In genomic region chr19:56425492-56425891, GRCm38 (mm10) we compare ENCODE assay signal across 12 mouse cellular contexts. TPM values are rescaled to one million over a fixed set of nuclear protein-coding genes. Genes with fewer than 3 reads are reported as not detected.
DNase-seq lines count a peak whose midpoint lies in the region; ATAC-seq lines count a peak whose summit lies in the region.
"Had no signal": no experiment of that assay in that cellular context is flagged by ENCODE, and none has a peak within 500 bp of the region (broad histone marks: within the 10 kb centered on the region; RNA-seq: fewer than 3 reads in every experiment).

No protein-coding gene starts in this region.

- no peaks in the 10 kb centered on the region for H3K36me3 ChIP-seq in forebrain, embryonic 15.5 days
- no peaks in the 10 kb centered on the region for H3K36me3 ChIP-seq in forebrain, embryonic 11.5 days (ENCODE audit: control insufficient read depth, insufficient read depth, low read length)
- no peaks in the 10 kb centered on the region for H3K36me3 ChIP-seq in midbrain, embryonic 11.5 days (ENCODE audit: control insufficient read depth, insufficient read depth, low read length)

- no peak for DNase-seq in forebrain, embryonic 11.5 days (ENCODE audit: low spot score)
- DNase-seq in adrenal gland, postnatal 14 days: peak; percentile 63
- peak; percentile 23 to 43 for DNase-seq in heart, postnatal 14 days
- DNase-seq in midbrain, embryonic 11.5 days (ENCODE audit: low spot score, missing footprints): peak; percentile 81
- DNase-seq in layer of hippocampus, adult 18-20 months (ENCODE audit: low spot score in 2 of 2): no peak
- no peak for DNase-seq in cerebellum, adult 8-10 months
- DNase-seq: cerebellum, adult 2 months had no signal

- ATAC-seq in forebrain, embryonic 15.5 days (replicated peaks): no peak
- no peak for ATAC-seq in forebrain, embryonic 11.5 days (replicated peaks; ENCODE audit: low FRiP score)
- ATAC-seq in midbrain, embryonic 11.5 days (ENCODE audit: low FRiP score): no peak
- ATAC-seq in erythroid progenitor cell, adult 5-6 weeks (replicated peaks; ENCODE audit: low FRiP score, poor library complexity, severe bottlenecking): no peak

- H3K4me2 ChIP-seq in forebrain, embryonic 15.5 days (replicated peaks): no peak overlapping the region
- no peak overlapping the region for H3K4me2 ChIP-seq in forebrain, embryonic 11.5 days (ENCODE audit: low read depth, low read length, severe bottlenecking)
- H3K4me2 ChIP-seq in midbrain, embryonic 11.5 days: no peak overlapping the region

- no peak overlapping the region for H3K9ac ChIP-seq in forebrain, embryonic 15.5 days (replicated peaks)
- H3K9ac ChIP-seq in forebrain, embryonic 11.5 days (ENCODE audit: low read length): no peak overlapping the region
- H3K9ac ChIP-seq in midbrain, embryonic 11.5 days (ENCODE audit: low read length): no peak overlapping the region

- H3K4me3 ChIP-seq in forebrain, embryonic 15.5 days: no peak overlapping the region
- no peak overlapping the region for H3K4me3 ChIP-seq in forebrain, embryonic 11.5 days (ENCODE audit: low read depth, low read length)
- H3K4me3 ChIP-seq in midbrain, embryonic 11.5 days (ENCODE audit: low read depth, low read length): no peak overlapping the region
- H3K4me3 ChIP-seq: erythroblast, embryonic 14.5 days had no signal

- WGBS in forebrain, embryonic 15.5 days: 59% methylated on average over 9 of the region's 9 CpGs
- 67% methylated on average over 9 of the region's 9 CpGs for WGBS in forebrain, embryonic 11.5 days
- 65% methylated on average over 9 of the region's 9 CpGs for WGBS in midbrain, embryonic 11.5 days

- H3K9me3 ChIP-seq in forebrain, embryonic 15.5 days: no peaks in the 10 kb centered on the region
- H3K9me3 ChIP-seq in forebrain, embryonic 11.5 days (ENCODE audit: control insufficient read depth, low read length): no peaks in the 10 kb centered on the region
- H3K9me3 ChIP-seq in midbrain, embryonic 11.5 days (ENCODE audit: control insufficient read depth, low read length): no peaks in the 10 kb centered on the region

- no peaks in the 10 kb centered on the region for H3K27me3 ChIP-seq in forebrain, embryonic 15.5 days
- H3K27me3 ChIP-seq in forebrain, embryonic 11.5 days (ENCODE audit: control insufficient read depth, insufficient read depth, low read length): no peaks in the 10 kb centered on the region
- H3K27me3 ChIP-seq in midbrain, embryonic 11.5 days (ENCODE audit: control insufficient read depth, insufficient read depth, low read length): no peaks in the 10 kb centered on the region

- peak overlapping the region; percentile 19; the same call in 1 of the 2 replicates for H3K27ac ChIP-seq in forebrain, embryonic 15.5 days (replicated peaks)
- H3K27ac ChIP-seq in forebrain, embryonic 11.5 days (ENCODE audit: low read depth, low read length): no peak overlapping the region
- H3K27ac ChIP-seq in midbrain, embryonic 11.5 days (ENCODE audit: low read depth, low read length): no peak overlapping the region

- intact Hi-C loops in heart, postnatal 14 days (cut with DNase I): no loop called here

- H3K4me1 ChIP-seq in forebrain, embryonic 15.5 days: peaks cover 20% of the 10 kb centered on the region
- H3K4me1 ChIP-seq in forebrain, embryonic 11.5 days (replicated peaks; ENCODE audit: control insufficient read depth, insufficient read depth, low read length): no peaks in the 10 kb centered on the region
- H3K4me1 ChIP-seq in midbrain, embryonic 11.5 days (ENCODE audit: control insufficient read depth, insufficient read depth, low read length): no peaks in the 10 kb centered on the region

RNA-seq across cellular contexts. Expression of gene Casp7, which starts 28.6 kb away (rescaled TPM):
- polyA plus RNA-seq in forebrain, embryonic 15.5 days (2015; fragmentation: Nextera tagmentation; extraction: Ambion mirVana): 14.7 TPM in 2 replicates
- polyA plus RNA-seq in forebrain, embryonic 11.5 days (2014; fragmentation: Nextera tagmentation; extraction: Ambion mirVana): 17.4 and 19.6 TPM in 2 replicates
- total RNA-seq in adrenal gland, postnatal 14 days (2021): 13.7 and 15.7 TPM in 2 replicates
- 10 to 100 TPM; 16.3 to 17.6 TPM for total RNA-seq in heart, postnatal 14 days (2021)
- polyA plus RNA-seq in midbrain, embryonic 11.5 days (2014; fragmentation: Nextera tagmentation; extraction: Ambion mirVana): 13.9 and 20.3 TPM in 2 replicates
- total RNA-seq in erythroid progenitor cell, adult 5-6 weeks (2015; ENCODE audit: low replicate concordance): 25.6 and 37.7 TPM in 2 replicates
- total RNA-seq in erythroid progenitor cell, adult 5-6 weeks (2017; ENCODE audit: low replicate concordance): 14.0 and 35.9 TPM in 2 replicates
- total RNA-seq in layer of hippocampus, adult 18-20 months (2021): 1 to 10 TPM; 2.1 to 2.3 TPM

RNA-seq across cellular contexts. Expression of gene Nrap, which starts 35.7 kb away (rescaled TPM):
- 0.41 and 0.45 TPM in 2 replicates for polyA plus RNA-seq in forebrain, embryonic 15.5 days (2015; fragmentation: Nextera tagmentation; extraction: Ambion mirVana)
- polyA plus RNA-seq in forebrain, embryonic 11.5 days (2014; fragmentation: Nextera tagmentation; extraction: Ambion mirVana): 0.17 and 0.20 TPM in 2 replicates
- 0.11 TPM in 2 replicates for total RNA-seq in adrenal gland, postnatal 14 days (2021)
- 100 to 1,000 TPM; 219 to 250 TPM for total RNA-seq in heart, postnatal 14 days (2021)
- 0.16 and 0.29 TPM in 2 replicates for polyA plus RNA-seq in midbrain, embryonic 11.5 days (2014; fragmentation: Nextera tagmentation; extraction: Ambion mirVana)
- not detected in 2 replicates for total RNA-seq in erythroid progenitor cell, adult 5-6 weeks (2015; ENCODE audit: low replicate concordance)
- total RNA-seq in erythroid progenitor cell, adult 5-6 weeks (2017; ENCODE audit: low replicate concordance): not detected in 2 replicates
- under 1 TPM; 0.23 to 0.35 TPM for total RNA-seq in layer of hippocampus, adult 18-20 months (2021)

RNA-seq across cellular contexts. Expression of gene Plekhs1, which starts 35.9 kb away (rescaled TPM):
- 0.17 TPM in 1 of 2 replicates, not detected in the other for polyA plus RNA-seq in forebrain, embryonic 15.5 days (2015; fragmentation: Nextera tagmentation; extraction: Ambion mirVana)
- polyA plus RNA-seq in forebrain, embryonic 11.5 days (2014; fragmentation: Nextera tagmentation; extraction: Ambion mirVana): 0.13 and 0.29 TPM in 2 replicates
- 0.22 and 0.53 TPM in 2 replicates for total RNA-seq in adrenal gland, postnatal 14 days (2021)
- under 1 TPM; 0.07 to 0.50 TPM for total RNA-seq in heart, postnatal 14 days (2021)
- 0.10 and 0.19 TPM in 2 replicates for polyA plus RNA-seq in midbrain, embryonic 11.5 days (2014; fragmentation: Nextera tagmentation; extraction: Ambion mirVana)
- total RNA-seq in erythroid progenitor cell, adult 5-6 weeks (2015; ENCODE audit: low replicate concordance): not detected in 2 replicates
- total RNA-seq in erythroid progenitor cell, adult 5-6 weeks (2017; ENCODE audit: low replicate concordance): not detected in 2 replicates
- total RNA-seq in layer of hippocampus, adult 18-20 months (2021): under 1 TPM; 0.17 to 0.18 TPM
- polyA plus RNA-seq: C2C12; erythroblast, embryonic 14.5 days; liver, embryonic 16.5 days had no signal

Comparison
In these comparisons a context has a peak if more than half of its experiments do, and no peak if none do; other contexts are left out.
1. DNase-seq: peak in adrenal gland, postnatal 14 days (single experiment), heart, postnatal 14 days (2 of 2) and midbrain, embryonic 11.5 days (single experiment); none in forebrain, embryonic 11.5 days (single experiment), layer of hippocampus, adult 18-20 months (0 of 2) and cerebellum, adult 8-10 months (single experiment).
2. RNA of gene Nrap, which starts 35.7 kb away (total RNA-seq): 219 to 250 TPM in heart, postnatal 14 days; 0.23 to 0.35 TPM in layer of hippocampus, adult 18-20 months, 0.11 TPM in adrenal gland, postnatal 14 days and not detected in erythroid progenitor cell, adult 5-6 weeks; every median in the first group is over 100 times any median in the second.